Mouse (Mus musculus) layer of hippocampus, adult 2 months (tissue): ENCODE data around the gene Prrc2c. TPM values are rescaled to one million over a fixed set of nuclear protein-coding genes. Genes with fewer than 3 reads are reported as not detected.
"Not testable (repeated sequence)": the region's sequence is repeated elsewhere in the genome, so short reads cannot be mapped to it uniquely, and the experiment has no call there.

Source experiments
- DNase-seq, 2 experiments: peaks; one replicate each; pipeline ENCODE4 v3.0.0; 2022; ENCODE audit warnings: low spot score in 2 of 2
- H3K27ac ChIP-seq: fragments of 200-600 bp; 2 replicates; pipeline ENCODE4 v1.8.1; 2022
- H3K4me3 ChIP-seq: fragments of 200-600 bp; 2 replicates; pipeline ENCODE4 v1.8.1; 2022; ENCODE audit warnings: mild to moderate bottlenecking
- CTCF ChIP-seq: fragments of 200-600 bp; conservative IDR thresholded peaks from 2 replicates; pipeline ENCODE4 v1.8.1; 2022; ENCODE audit warnings: antibody characterized with exemption, mild to moderate bottlenecking, moderate library complexity
- long read RNA-seq, 2 experiments: library from polyadenylated mRNA; stranded (forward); transcript quantifications; one replicate each; pipeline ENCODE4 v2.0.0; 2021; ENCODE audit warnings: borderline mapping rate in 2 of 2
- total RNA-seq, 2 experiments: library from RNA; stranded (reverse); gene quantifications; 2 replicates each; pipeline ENCODE4 v1.2.3; 2021

Gene Prrc2c
- total RNA-seq, result 100 to 1,000 TPM; 177 to 199 TPM
- long read RNA-seq, experiment 1, partial matches to known transcripts, result 1 of 29 reads
- long read RNA-seq, experiment 1, other reads (novel, unspliced or antisense), result 28 of 29 reads
- long read RNA-seq, experiment 2, partial matches to known transcripts, result 2 of 21 reads
- long read RNA-seq, experiment 2, other reads (novel, unspliced or antisense), result 19 of 21 reads

DNA sequence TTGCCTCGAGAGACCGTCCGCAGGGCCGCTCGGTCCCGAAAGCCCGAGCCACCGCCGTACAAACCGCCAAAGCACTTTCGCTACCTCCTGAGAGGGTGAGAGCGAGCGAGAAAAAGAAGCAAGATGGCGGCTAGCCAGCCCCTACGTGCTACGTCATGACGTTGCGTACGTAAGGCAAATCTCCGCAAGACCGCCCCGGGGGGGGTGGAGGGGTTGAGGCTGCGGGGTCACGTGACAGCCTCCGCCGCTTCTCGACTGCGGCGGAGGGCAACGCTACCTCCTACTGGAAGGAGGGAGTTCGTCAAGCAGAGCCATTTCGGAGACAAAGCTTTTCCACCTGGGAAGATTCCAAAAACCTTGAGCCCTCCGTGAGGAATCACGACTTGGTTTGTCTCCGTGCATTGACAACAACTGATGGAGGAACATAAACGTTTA is at the start of gene Prrc2c:
Gene Prrc2c, minus strand, starts transcription at position 156 of the 435 bp plus-strand sequence.
- DNase-seq, result peak; percentile 98 to 99
- TF ChIP-seq CTCF, result peak; percentile 75
- H3K4me3 ChIP-seq, result peak within 1 kb of the TSS; percentile 67
- peak within 1 kb of the TSS; percentile 98 for H3K27ac ChIP-seq

DNA sequence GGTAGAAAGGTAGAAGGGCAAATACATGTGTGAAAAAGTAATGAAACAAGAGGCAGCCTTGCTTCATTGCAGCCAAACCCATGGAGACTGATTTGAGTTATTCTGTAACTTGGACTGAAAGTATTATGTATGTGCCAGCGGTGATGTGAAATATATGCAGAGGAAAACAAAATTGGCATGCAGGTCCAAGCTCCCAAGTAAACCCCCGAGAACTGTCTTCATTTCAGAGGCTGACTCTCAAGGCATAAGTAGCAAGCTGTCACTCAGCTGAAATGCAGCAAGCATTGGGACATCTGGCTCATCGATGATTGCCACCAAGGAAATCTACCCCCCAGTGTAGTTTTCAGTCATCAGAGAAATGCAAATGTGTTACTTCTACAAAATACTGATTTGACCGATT is 44.9 kb upstream of the Prrc2c start:
- Histone ChIP-seq H3K27ac (no peak overlapping the region), H3K4me3 (no peak overlapping the region)
- no peak for DNase-seq
- no peak for TF ChIP-seq CTCF

DNA sequence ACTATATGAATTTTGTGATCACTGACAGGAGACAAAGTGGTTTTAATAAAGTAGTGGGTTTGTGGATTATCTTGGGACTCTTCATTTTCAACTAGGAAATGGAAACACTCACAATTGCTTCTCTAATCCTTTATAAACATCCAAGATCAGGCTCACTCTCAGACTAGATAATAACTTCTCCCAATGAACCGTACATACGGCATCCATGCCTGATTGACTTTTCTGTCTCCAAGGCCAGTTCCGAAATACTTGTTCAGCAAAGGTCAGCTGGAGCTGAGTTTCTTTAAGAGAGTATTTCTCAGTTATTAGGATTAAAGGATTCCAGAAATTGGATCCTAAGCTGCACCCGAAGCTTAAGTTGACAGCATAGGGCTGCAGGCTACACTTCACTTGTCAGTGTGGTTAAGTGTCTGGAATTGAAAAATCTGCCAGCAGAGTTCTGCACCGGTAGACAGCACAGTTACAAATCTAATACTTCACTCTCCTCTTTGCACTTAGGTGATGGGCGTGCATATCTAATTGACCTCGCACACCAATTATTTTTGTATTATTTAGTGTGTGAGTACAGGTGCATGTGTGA is 43.4 kb upstream of the Prrc2c start:
- no peak overlapping the region for H3K27ac ChIP-seq
- no peak for TF ChIP-seq CTCF
- DNase-seq, result no peak
- no peak overlapping the region for H3K4me3 ChIP-seq

DNA sequence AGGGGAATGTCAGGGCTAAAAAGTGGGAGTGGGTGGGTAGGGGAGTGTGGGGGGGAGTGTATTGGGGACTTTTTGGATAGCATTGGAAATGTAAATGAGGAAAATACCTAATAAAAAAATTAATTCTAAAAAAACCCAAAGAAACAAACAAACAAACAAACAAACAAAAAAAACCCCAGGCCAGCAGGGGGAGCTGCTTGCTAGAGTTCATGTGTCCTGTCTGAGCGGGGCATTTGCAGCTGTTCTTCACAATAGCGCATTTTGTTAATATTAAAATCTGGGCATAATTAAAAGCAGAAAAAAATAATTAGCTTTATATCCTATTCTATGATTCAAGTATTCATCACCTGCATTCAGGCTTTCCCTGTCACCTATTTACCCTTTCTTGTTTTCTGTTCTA is 40.7 kb upstream of the Prrc2c start:
- not testable (repeated sequence) for H3K27ac ChIP-seq, H3K4me3 ChIP-seq, DNase-seq
- TF ChIP-seq CTCF, result peak; percentile 57

DNA sequence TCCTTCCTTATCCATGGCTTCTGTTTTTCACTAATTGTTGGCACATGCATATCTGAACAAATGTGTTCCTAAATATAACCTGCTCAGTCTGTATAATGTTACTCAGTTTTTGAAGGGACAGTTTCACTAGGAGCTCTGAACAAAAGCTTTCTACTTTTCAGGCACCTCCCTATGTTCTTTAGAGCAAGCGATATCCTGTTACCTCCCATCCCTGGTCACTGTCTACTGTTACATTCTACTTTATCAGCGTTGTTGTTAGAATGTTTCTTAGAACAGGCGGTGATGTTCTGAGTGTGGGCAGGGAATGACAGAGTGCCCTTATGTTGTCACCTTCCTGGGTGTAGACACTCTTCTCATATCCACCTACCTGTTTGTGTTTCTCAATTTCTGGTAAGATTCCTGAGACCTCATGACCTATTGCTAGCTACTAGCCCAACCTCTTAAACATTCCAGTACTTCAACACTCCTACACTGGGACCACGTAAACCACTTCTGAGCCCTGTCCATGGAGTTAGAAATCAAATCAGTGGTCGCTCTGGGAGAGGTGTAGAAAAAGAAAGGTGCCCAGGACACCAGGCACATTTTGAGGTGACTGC is 37.7 kb upstream of the Prrc2c start:
- no peak overlapping the region for H3K27ac ChIP-seq
- no peak overlapping the region for H3K4me3 ChIP-seq
- TF ChIP-seq CTCF, result no peak
- no peak for DNase-seq

DNA sequence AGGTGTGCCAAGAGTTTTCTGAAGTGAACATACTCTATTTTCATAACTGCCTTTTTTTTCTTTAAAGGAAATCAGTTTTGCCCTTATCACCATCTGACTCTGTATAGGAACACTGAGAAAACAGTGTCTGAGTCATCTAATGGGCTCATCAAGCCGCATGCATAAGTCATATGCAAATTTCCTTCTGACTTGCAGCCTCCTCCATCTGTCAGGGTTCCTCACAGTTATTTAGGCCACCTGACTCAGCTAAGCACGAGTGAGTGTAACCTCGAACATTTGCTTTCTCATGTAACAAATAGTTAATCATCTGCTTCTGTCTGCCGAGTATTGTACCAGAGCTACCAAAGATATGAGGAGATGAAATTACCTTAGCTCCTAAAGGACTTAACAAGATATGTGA is 33.3 kb upstream of the Prrc2c start:
- TF ChIP-seq CTCF, result no peak
- Histone ChIP-seq H3K4me3 (no peak overlapping the region), H3K27ac (no peak overlapping the region)
- DNase-seq, result peak in 1 of 2 experiments; percentile 19

DNA sequence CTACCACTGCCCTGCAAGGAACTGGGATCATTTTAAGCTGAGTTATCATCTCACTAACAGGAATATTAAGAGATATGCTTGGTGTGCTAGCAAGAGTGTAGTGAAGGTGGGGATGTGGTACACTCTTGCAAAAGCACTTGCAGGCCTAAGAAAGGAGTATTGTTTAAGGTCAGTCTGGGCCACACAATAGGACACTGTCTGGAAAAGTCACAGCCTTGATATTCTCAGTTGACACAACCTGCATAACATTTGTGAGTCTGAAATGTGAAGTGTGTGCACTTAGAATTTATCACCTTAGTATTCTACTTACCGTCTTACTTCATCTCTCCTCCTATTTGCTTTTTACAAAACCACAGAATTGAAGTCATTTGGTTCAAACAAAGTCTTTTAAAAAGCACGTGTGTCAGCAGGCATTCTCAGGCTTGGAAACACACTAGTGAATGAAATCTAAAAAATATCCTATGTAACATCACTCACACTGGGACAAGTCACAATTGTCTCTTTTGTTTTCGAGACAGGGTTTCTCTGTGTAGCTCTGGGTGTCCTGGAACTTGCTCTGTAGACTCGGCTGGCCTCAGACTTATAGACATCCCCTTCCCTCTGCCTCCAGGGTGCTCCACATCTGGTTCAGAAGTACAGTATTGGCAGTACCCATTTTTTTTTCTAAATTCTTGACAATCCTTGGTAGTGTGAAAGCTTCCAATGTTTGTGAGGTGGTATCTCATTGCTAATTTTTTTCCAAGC is 31.4 kb upstream of the Prrc2c start:
- no peak for DNase-seq
- H3K27ac ChIP-seq, result no peak overlapping the region
- no peak for TF ChIP-seq CTCF
- no peak overlapping the region for H3K4me3 ChIP-seq

DNA sequence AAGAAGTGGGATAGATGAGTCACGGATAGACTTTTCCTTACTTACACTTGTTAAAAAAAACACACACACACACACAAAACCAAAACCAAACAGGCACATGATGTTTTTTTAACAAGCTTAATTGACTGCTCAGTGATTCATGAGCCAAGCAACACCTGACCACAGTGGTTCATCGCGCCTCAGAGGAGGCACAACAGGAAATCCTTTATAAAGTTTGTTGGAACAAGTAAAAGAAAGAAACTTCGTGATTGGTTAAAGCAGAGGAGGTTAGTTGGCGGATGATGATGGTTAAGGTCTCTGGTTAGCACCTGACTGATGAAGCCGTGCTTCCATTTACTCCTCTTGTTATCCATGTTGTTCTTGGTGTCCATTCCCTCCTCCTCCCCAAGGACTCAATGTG is 11.7 kb upstream of the Prrc2c start:
- Histone ChIP-seq H3K4me3 (no peak overlapping the region), H3K27ac (no peak overlapping the region)
- DNase-seq, result no peak
- TF ChIP-seq CTCF, result no peak

DNA sequence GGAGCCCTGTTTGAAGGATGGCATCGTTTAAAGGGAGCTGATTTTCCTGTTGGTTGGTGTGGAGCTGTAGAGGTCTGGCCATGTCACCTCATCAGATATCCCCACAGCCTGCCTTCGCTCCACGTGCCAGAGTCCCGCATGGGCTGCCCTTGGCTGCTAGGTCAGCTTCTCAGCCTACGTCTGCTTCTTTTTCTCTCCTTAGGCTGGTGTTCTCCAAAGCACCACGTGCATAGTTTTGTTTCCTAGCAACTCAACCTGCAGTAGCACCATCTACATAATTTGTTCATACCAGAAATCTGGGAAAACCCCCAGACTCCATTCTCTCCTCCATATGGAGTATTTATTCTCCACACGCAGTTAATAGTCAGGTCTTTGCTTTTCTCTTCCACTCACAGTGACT is 9.3 kb upstream of the Prrc2c start:
- H3K4me3 ChIP-seq, result no peak overlapping the region
- TF ChIP-seq CTCF, result no peak
- peak overlapping the region; percentile 32; the same call in 1 of the 2 replicates for H3K27ac ChIP-seq
- no peak for DNase-seq

DNA sequence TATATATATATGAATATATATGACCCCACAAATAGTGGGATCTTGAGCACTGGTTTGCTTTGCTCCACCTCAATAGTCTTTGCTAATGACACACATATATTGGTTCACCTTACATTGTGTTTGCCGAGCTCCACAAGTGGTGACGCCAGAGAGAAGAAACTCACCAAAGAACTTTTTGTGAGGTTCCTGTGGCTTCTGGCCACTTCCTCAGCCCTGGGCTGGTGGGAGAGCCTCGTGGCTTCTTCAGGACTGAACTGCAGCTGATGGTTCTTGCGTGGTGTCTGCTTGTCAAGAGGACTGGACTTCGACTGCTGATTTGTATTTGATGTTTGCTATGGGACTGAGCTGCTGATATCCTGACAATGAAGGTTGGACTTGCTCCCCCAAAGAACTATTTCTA is 8.4 kb upstream of the Prrc2c start:
- no peak overlapping the region for H3K27ac ChIP-seq
- DNase-seq, result no peak
- H3K4me3 ChIP-seq, result no peak overlapping the region
- no peak for TF ChIP-seq CTCF

DNA sequence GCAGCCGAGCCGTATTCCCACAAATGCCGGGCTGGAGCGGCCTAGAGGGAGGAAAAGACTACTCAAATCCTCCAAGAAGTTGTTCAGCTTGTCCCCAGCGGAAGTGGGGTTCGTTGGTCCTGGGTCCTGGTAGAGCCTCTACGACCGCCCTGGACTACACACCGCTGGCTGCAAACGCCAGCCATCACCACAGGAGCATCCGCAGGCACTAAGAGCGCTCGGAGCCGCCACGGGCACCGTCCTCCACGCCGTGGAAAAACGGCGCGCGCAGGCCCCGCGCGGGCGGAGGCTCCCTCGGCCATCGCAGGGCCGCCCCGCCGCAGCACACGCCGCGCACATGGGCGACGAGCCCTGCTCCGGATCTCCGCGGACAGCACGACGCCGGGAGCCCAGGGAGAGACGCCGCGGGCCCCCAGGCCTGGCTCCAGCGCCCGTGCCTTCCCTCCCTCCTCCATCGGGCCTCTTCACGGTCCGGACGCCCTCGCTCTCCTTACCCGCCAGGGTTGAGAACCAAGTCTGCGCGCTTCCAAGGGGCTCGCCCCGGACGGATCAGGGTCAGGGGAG is 443 bp downstream of the Prrc2c start:
- H3K4me3 ChIP-seq, result peak overlapping the region; percentile 67
- TF ChIP-seq CTCF, result no peak
- H3K27ac ChIP-seq, result peak overlapping the region; percentile 98
- DNase-seq, result no peak

DNA sequence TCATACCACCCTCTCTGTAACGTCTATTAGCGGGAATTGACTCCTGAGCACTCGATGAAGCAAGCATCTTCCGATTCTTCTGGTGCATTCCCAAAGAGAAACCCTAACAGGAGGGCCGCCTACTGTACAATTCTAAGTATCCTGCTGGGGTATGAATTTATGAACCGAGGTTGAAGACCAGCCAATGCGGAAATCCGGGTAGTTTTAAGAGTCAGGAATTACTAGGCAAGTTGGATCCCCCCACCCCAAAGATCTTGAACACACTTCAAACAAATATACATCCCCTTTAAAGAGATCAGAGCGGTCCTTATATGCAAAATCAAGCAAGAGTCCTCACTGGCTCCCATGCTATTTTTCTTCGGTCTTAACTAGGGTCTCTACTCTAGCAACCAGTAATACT is 950 bp downstream of the Prrc2c start:
- H3K27ac ChIP-seq, result peak overlapping the region; percentile 98
- TF ChIP-seq CTCF, result peak; percentile 17; the same call in 1 of the 2 replicates
- DNase-seq, result peak in 1 of 2 experiments; percentile 25

DNA sequence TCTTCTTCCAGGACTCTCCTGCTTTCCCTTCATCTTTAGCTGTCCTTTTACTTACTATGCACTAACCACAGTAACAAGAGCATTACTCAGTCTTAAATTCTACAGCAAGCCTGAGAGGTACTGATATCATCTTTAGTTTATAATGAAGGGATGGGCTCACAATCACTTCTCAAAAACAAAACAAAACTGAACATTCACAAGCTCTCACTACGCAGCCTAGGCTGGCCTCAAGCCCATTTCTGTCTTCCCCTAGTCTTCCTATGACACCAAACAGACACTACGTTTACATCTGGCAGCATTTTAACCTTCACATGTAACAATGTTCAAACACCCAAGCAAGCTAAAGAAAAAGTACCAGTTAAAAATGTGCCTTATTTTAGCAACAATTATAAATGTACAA is 1.9 kb downstream of the Prrc2c start:
- TF ChIP-seq CTCF, result no peak
- peak overlapping the region; percentile 67 for H3K4me3 ChIP-seq
- DNase-seq, result no peak
- H3K27ac ChIP-seq, result no peak overlapping the region

More for the DNA sequence above, 950 bp downstream of the Prrc2c start:
- peak overlapping the region; percentile 67 for H3K4me3 ChIP-seq
